ENCODE assay signal across 19 mouse cellular contexts in the genomic region with DNA sequence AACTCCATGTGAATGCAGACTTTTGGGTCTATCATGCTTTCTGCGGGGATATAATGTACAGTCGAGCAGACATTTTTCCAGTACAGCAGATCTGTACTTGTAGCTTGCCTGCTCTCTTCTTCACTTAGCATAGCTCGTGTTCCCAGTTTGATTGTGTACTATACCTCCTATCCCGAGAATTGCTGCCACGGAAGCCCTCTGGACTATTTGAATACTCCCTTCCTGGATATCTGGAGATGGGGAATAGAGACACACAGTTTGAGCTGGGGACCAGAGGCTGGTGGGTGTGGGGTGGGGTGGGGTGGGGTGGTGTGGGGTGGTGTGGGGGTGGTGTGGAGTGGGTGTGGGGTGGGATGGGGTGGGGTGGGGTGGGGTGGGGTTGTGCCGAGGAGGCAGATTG.
DNase-seq lines count a peak whose midpoint lies in the region; ATAC-seq and TF ChIP-seq lines count a peak whose summit lies in the region.
"Had no signal": no experiment of that assay in that cellular context is flagged by ENCODE, and none has a peak within 500 bp of the region (broad histone marks: within the 10 kb centered on the region; RNA-seq: fewer than 3 reads in every experiment).

No protein-coding gene starts in this region.

- intact Hi-C loops in heart, adult 2 months (cut with DNase I), result loop anchor here (5.0 kb wide), 1 partner anchor 115 kb away; no protein-coding TSS in a partner anchor

- no peak for TF ChIP-seq POLR2A in heart, adult 2 months (IDR thresholded peaks at IDR 0.05; ENCODE audit: insufficient read depth, low read depth, low read length)

- H3K4me2 ChIP-seq in midbrain, embryonic 11.5 days, result no peak overlapping the region
- no peak overlapping the region for H3K4me2 ChIP-seq in midbrain, embryonic 14.5 days (ENCODE audit: low read length)
- H3K4me2 ChIP-seq: embryonic facial prominence, embryonic 12.5 days; forebrain, embryonic 13.5 days; forebrain, embryonic 15.5 days had no signal

- peaks cover 15% of the 10 kb centered on the region for H3K36me3 ChIP-seq in heart, adult 2 months (ENCODE audit: control insufficient read depth, insufficient read depth, low read length)
- no peaks in the 10 kb centered on the region for H3K36me3 ChIP-seq in midbrain, embryonic 11.5 days (ENCODE audit: control insufficient read depth, insufficient read depth, low read length)
- H3K36me3 ChIP-seq in midbrain, embryonic 14.5 days (ENCODE audit: control insufficient read depth, insufficient read depth, low read length), result no peaks in the 10 kb centered on the region
- H3K36me3 ChIP-seq: embryonic facial prominence, embryonic 10.5 days; embryonic facial prominence, embryonic 12.5 days; forebrain, embryonic 15.5 days had no signal

- no peak overlapping the region for H3K9ac ChIP-seq in heart, adult 2 months (ENCODE audit: low read depth, low read length)
- no peak overlapping the region for H3K9ac ChIP-seq in midbrain, embryonic 11.5 days (ENCODE audit: low read length)
- H3K9ac ChIP-seq in midbrain, embryonic 14.5 days (replicated peaks; ENCODE audit: low read length), result no peak overlapping the region
- H3K9ac ChIP-seq: embryonic facial prominence, embryonic 12.5 days; forebrain, embryonic 13.5 days; forebrain, embryonic 15.5 days; forebrain, postnatal 0 days had no signal

- no peak for TF ChIP-seq CTCF in heart, adult 2 months (IDR thresholded peaks at IDR 0.05)

- ATAC-seq in midbrain, embryonic 11.5 days (ENCODE audit: low FRiP score), result no peak
- ATAC-seq in midbrain, embryonic 14.5 days (ENCODE audit: low FRiP score, low TSS enrichment), result no peak
- ATAC-seq: activated CD4-positive, CD25-positive, alpha-beta regulatory T cell, adult 4 months; forebrain, embryonic 13.5 days; forebrain, embryonic 15.5 days; forebrain, postnatal 0 days had no signal

- no peaks in the 10 kb centered on the region for H3K27me3 ChIP-seq in heart, adult 2 months (ENCODE audit: control insufficient read depth, insufficient read depth, low read length)
- H3K27me3 ChIP-seq in midbrain, embryonic 11.5 days (ENCODE audit: control insufficient read depth, insufficient read depth, low read length), result no peaks in the 10 kb centered on the region
- no peaks in the 10 kb centered on the region for H3K27me3 ChIP-seq in midbrain, embryonic 14.5 days (ENCODE audit: control insufficient read depth, insufficient read depth, low read length)
- H3K27me3 ChIP-seq: embryonic facial prominence, embryonic 12.5 days; forebrain, embryonic 13.5 days; forebrain, embryonic 15.5 days had no signal

- H3K4me1 ChIP-seq in heart, adult 2 months (ENCODE audit: control insufficient read depth, insufficient read depth, low read length), result peaks cover 12% of the 10 kb centered on the region
- H3K4me1 ChIP-seq in midbrain, embryonic 11.5 days (ENCODE audit: control insufficient read depth, insufficient read depth, low read length), result no peaks in the 10 kb centered on the region
- peaks cover 3% of the 10 kb centered on the region; the same call in 1 of the 2 replicates for H3K4me1 ChIP-seq in midbrain, embryonic 14.5 days (ENCODE audit: control insufficient read depth, insufficient read depth, low read length)

- H3K27ac ChIP-seq in heart, adult 2 months, result peak overlapping the region; percentile 41
- no peak overlapping the region for H3K27ac ChIP-seq in midbrain, embryonic 11.5 days (ENCODE audit: low read depth, low read length)
- H3K27ac ChIP-seq in midbrain, embryonic 14.5 days (replicated peaks; ENCODE audit: low read depth, low read length), result no peak overlapping the region
- H3K27ac ChIP-seq: embryonic facial prominence, embryonic 10.5 days; embryonic facial prominence, embryonic 12.5 days; forebrain, embryonic 13.5 days; forebrain, embryonic 15.5 days had no signal

- 57% methylated on average over 6 of the region's 6 CpGs for WGBS in heart, adult 2 months
- 86% methylated on average over 6 of the region's 6 CpGs for WGBS in midbrain, embryonic 11.5 days
- WGBS in midbrain, embryonic 14.5 days, result 88% methylated on average over 6 of the region's 6 CpGs

- H3K79me2 ChIP-seq in heart, adult 2 months (replicated peaks; ENCODE audit: control insufficient read depth, insufficient read depth, low read length), result peaks cover 8% of the 10 kb centered on the region

- no peak for DNase-seq in heart, adult 2 months
- DNase-seq in heart, postnatal 4 days, result no peak
- peak; percentile 53 for DNase-seq in midbrain, embryonic 11.5 days (ENCODE audit: low spot score, missing footprints)
- no peak for DNase-seq in midbrain, embryonic 14.5 days
- DNase-seq in thymus, postnatal 36 days, result no peak
- DNase-seq: adrenal gland, adult 8-10 months; adrenal gland, postnatal 14 days; adrenal gland, postnatal 36 days; cerebellum, adult 11-12 months; cerebellum, adult 2 months; cerebellum, adult 9-10 months; cerebellum, postnatal 10 days; cerebellum, postnatal 25 days; forebrain, postnatal 0 days had no signal

- no peaks in the 10 kb centered on the region for H3K9me3 ChIP-seq in midbrain, embryonic 11.5 days (ENCODE audit: control insufficient read depth, low read length)
- H3K9me3 ChIP-seq in midbrain, embryonic 14.5 days (ENCODE audit: control insufficient read depth, low read length), result no peaks in the 10 kb centered on the region
- H3K9me3 ChIP-seq: embryonic facial prominence, embryonic 10.5 days; embryonic facial prominence, embryonic 12.5 days; forebrain, embryonic 13.5 days; forebrain, embryonic 15.5 days had no signal

- H3K4me3 ChIP-seq in heart, adult 2 months, result no peak overlapping the region
- H3K4me3 ChIP-seq in midbrain, embryonic 11.5 days (ENCODE audit: low read depth, low read length), result no peak overlapping the region
- no peak overlapping the region for H3K4me3 ChIP-seq in midbrain, embryonic 14.5 days (replicated peaks; ENCODE audit: low read depth, low read length)
- H3K4me3 ChIP-seq: embryonic facial prominence, embryonic 10.5 days; embryonic facial prominence, embryonic 12.5 days; forebrain, embryonic 13.5 days; forebrain, embryonic 15.5 days had no signal

- TF ChIP-seq EP300 in heart, adult 2 months (IDR thresholded peaks at IDR 0.05; ENCODE audit: insufficient read depth, low read depth, low read length), result no peak
